Mouse (Mus musculus): ENCODE measurements around the gene Rffl.

DNA sequence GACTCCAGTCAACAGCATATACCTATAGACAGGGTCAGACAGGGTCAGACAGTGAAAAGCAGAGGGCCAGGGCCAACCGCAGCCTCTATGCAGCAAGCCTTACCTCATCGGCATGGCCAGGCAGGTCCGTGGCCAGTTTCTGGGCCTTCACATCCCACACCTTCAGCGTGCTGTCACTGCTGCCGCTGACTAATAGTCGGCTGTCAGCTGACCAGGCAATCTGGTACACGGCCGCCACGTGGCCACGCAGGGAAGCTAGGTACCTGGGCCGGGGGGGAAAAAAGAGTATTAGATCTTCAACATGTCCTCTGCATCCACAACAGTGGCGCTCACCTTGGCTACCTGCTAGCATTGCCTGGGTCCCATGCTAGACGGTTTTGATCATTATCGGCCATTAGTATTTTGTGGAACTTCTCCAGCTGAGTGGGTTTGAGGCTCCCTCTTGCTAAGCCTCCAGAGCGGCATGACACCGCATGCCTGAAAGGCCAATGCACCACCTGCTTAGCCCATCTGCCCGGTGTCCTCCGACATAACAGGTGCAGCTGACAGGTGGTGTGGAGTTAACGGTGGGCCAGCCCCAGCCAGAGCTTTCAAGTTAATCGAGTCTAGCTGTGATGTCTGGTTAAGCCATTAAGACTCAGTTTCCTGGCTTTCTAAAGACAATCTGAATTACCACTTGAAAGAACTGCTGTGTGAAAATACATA, 30.7 kb upstream of the Rffl start:
- TF ChIP-seq POLR2A (IDR thresholded peaks at IDR 0.05; ENCODE audit: low read depth, low read length) (no peak), CTCF (IDR thresholded peaks at IDR 0.05; ENCODE audit: extremely low read depth, insufficient read length, insufficient replicate concordance, low read depth, low read length) (no peak)

Measured in small intestine, adult 2 months (tissue).